11 mouse cellular contexts compared by ENCODE assay signal in genomic region chr8:10961989-10962388, GRCm38 (mm10). TPM values are rescaled to one million over a fixed set of nuclear protein-coding genes. Genes with fewer than 3 reads are reported as not detected.
A peak's percentile ranks its signal among the peaks of the same experiment; 100 is the strongest.
DNase-seq lines count a peak whose midpoint lies in the region; ATAC-seq and TF ChIP-seq lines count a peak whose summit lies in the region.
"Had no signal": no experiment of that assay in that cellular context is flagged by ENCODE, and none has a peak within 500 bp of the region (broad histone marks: within the 10 kb centered on the region; RNA-seq: fewer than 3 reads in every experiment).

No protein-coding gene starts in this region.

- H3K9ac ChIP-seq in intestine, postnatal 0 days (ENCODE audit: low read depth, low read length), result 0 out of 2 replicates have a peak overlapping the region, but pooled peaks have one; percentile 34
- H3K9ac ChIP-seq in lung, embryonic 16.5 days (ENCODE audit: low read length), result no peak overlapping the region
- H3K9ac ChIP-seq: liver, embryonic 15.5 days had no signal

- whole genome bisulfite sequencing in intestine, postnatal 0 days, result 5% methylated on average over 8 of the region's 8 CpGs
- WGBS in lung, embryonic 16.5 days, result 2% methylated on average over 8 of the region's 8 CpGs

- ATAC-seq in intestine, postnatal 0 days, result peak; percentile 74
- ATAC-seq in lung, embryonic 16.5 days (ENCODE audit: low read depth), result peak; percentile 62

- no peak for TF ChIP-seq CTCF in gastrocnemius, adult 2 months (IDR thresholded peaks at IDR 0.05)
- peak; percentile 41 for TF ChIP-seq CTCF in intestine, postnatal 0 days (IDR thresholded peaks at IDR 0.05; ENCODE audit: low read depth)

- H3K4me1 ChIP-seq in intestine, postnatal 0 days (replicated peaks; ENCODE audit: control insufficient read depth, insufficient read depth, low read length), result peaks cover 22% of the 10 kb centered on the region
- H3K4me1 ChIP-seq in lung, embryonic 16.5 days (replicated peaks; ENCODE audit: control insufficient read depth, insufficient read depth, low read length), result peaks cover 49% of the 10 kb centered on the region

- no peaks in the 10 kb centered on the region for H3K9me3 ChIP-seq in intestine, postnatal 0 days (ENCODE audit: control insufficient read depth)
- no peaks in the 10 kb centered on the region for H3K9me3 ChIP-seq in lung, embryonic 16.5 days (ENCODE audit: control insufficient read depth, low read length)
- H3K9me3 ChIP-seq: liver, embryonic 15.5 days had no signal

- intact Hi-C loops in gastrocnemius, adult 2 months (cut with DNase I), result loop anchor here (5.0 kb wide), 1 partner anchor 40 kb away; no protein-coding TSS in a partner anchor

- no peaks in the 10 kb centered on the region for H3K27me3 ChIP-seq in intestine, postnatal 0 days (replicated peaks; ENCODE audit: control insufficient read depth, insufficient read depth, low read length)
- H3K27me3 ChIP-seq in lung, embryonic 16.5 days (ENCODE audit: control insufficient read depth, insufficient read depth, low read depth, low read length), result 0 out of 2 replicates have a peak, but pooled peaks cover 5% of the 10 kb centered on the region
- H3K27me3 ChIP-seq: CH12.LX had no signal

- H3K4me3 ChIP-seq in gastrocnemius, adult 2 months, result no peak overlapping the region
- no peak overlapping the region for H3K4me3 ChIP-seq in intestine, postnatal 0 days (ENCODE audit: low read depth, low read length)
- no peak overlapping the region for H3K4me3 ChIP-seq in lung, embryonic 16.5 days (ENCODE audit: low read length)
- H3K4me3 ChIP-seq: liver, embryonic 15.5 days had no signal

- no peaks in the 10 kb centered on the region for H3K36me3 ChIP-seq in intestine, postnatal 0 days (ENCODE audit: control insufficient read depth, insufficient read depth)
- no peaks in the 10 kb centered on the region for H3K36me3 ChIP-seq in lung, embryonic 16.5 days (ENCODE audit: control insufficient read depth, insufficient read depth, low read length)
- H3K36me3 ChIP-seq: liver, embryonic 15.5 days had no signal

- peak; percentile 39 for DNase-seq in gastrocnemius, adult 2 months
- DNase-seq in gastrocnemius, adult 18-20 months (ENCODE audit: low spot score), result no peak
- DNase-seq in adipocyte (ENCODE audit: low spot score), result peak; percentile 68
- no peak for DNase-seq in layer of hippocampus, postnatal 25 days (ENCODE audit: extremely low spot score in 1 of 2, low spot score in 1 of 2)
- DNase-seq in spleen, postnatal 14 days (ENCODE audit: low spot score in 2 of 2), result no peak
- DNase-seq in cerebellum, adult 9-11 months, result no peak
- DNase-seq: cerebellum, postnatal 14 days had no signal

- H3K4me2 ChIP-seq in intestine, postnatal 0 days (replicated peaks; ENCODE audit: low read depth), result peak overlapping the region; percentile 46
- H3K4me2 ChIP-seq in lung, embryonic 16.5 days (ENCODE audit: low read depth, low read length), result no peak overlapping the region
- H3K4me2 ChIP-seq: liver, embryonic 15.5 days had no signal

- 0 out of 2 replicates have a peak overlapping the region, but pooled peaks have one; percentile 8 for H3K27ac ChIP-seq in gastrocnemius, adult 2 months
- H3K27ac ChIP-seq in intestine, postnatal 0 days (ENCODE audit: low read depth, low read length), result peak overlapping the region; percentile 83
- H3K27ac ChIP-seq in lung, embryonic 16.5 days (ENCODE audit: low read length), result peak overlapping the region; percentile 36
- H3K27ac ChIP-seq: liver, embryonic 15.5 days had no signal

RNA-seq across cellular contexts. Expression of gene Irs2, which starts 46.3 kb away (rescaled TPM):
- total RNA-seq in gastrocnemius, adult 2 months (2021), result 10 to 100 TPM; 28.2 to 44.8 TPM
- 10 to 100 TPM; 17.4 to 73.1 TPM for total RNA-seq in gastrocnemius, adult 18-20 months (2021)
- 6.0 and 7.7 TPM in 2 replicates for polyA plus RNA-seq in intestine, postnatal 0 days (2015; fragmentation: Nextera tagmentation; extraction: Ambion mirVana)
- 2.8 and 2.9 TPM in 2 replicates for polyA plus RNA-seq in lung, embryonic 16.5 days (2015; fragmentation: Nextera tagmentation; extraction: Ambion mirVana)
- total RNA-seq in layer of hippocampus, postnatal 25 days (2021), result 10 to 100 TPM; 60.7 to 69.3 TPM

Comparison
In these comparisons a context has a peak if more than half of its experiments do, and no peak if none do; other contexts are left out.
1. DNase-seq: peak in gastrocnemius, adult 2 months (single experiment) and adipocyte (single experiment); none in gastrocnemius, adult 18-20 months (single experiment), layer of hippocampus, postnatal 25 days (0 of 2), spleen, postnatal 14 days (0 of 2) and cerebellum, adult 9-11 months (single experiment).
2. H3K27ac ChIP-seq: peak in every context shown above with its lines; median percentile 83 in intestine, postnatal 0 days; 36 in lung, embryonic 16.5 days; 8 in gastrocnemius, adult 2 months.